Mouse (Mus musculus) MEL (cell line): ENCODE measurements around the gene Kcna2.

Experiments used
- CHD2 ChIP-seq: IDR thresholded peaks from 2 replicates; pipeline ENCODE4 v1.6.1; 2011; ENCODE audit warnings: low read length, improper control_type of control experiment
- CTCF ChIP-seq, 3 experiments: IDR thresholded peaks in 2 of 3; conservative IDR thresholded peaks in 1 of 3; 2 replicates each; pipeline ENCODE4 v1.5.1; 2011 to 2012; ENCODE audit warnings: low read length in 3 of 3, low read depth in 2 of 3, mild to moderate bottlenecking in 2 of 3, improper control_type of control experiment in 1 of 3, inconsistent platforms in 1 of 3, mixed read lengths in 1 of 3, moderate library complexity in 1 of 3; ENCODE audit not compliant: control insufficient read depth in 1 of 3, insufficient read depth in 1 of 3, poor library complexity in 1 of 3, severe bottlenecking in 1 of 3
- EP300 ChIP-seq, 2 experiments: IDR thresholded peaks; 2 replicates each; pipeline ENCODE4 v1.6.1; 2011; ENCODE audit warnings: improper control_type of control experiment in 2 of 2, low read length in 2 of 2, low read depth in 1 of 2, mild to moderate bottlenecking in 1 of 2
- GABPA ChIP-seq: IDR thresholded peaks from 2 replicates; pipeline ENCODE4 v1.6.1; 2012; ENCODE audit warnings: low read depth, mild to moderate bottlenecking, inconsistent platforms, low read length, improper control_type of control experiment, moderate library complexity
- GATA1 ChIP-seq: IDR thresholded peaks from 2 replicates; pipeline ENCODE4 v1.6.1; 2011; ENCODE audit warnings: low read depth, low read length, improper control_type of control experiment
- HCFC1 ChIP-seq: IDR thresholded peaks from 2 replicates; pipeline ENCODE4 v1.6.1; 2012; ENCODE audit warnings: low read depth, mild to moderate bottlenecking, inconsistent platforms, low read length, improper control_type of control experiment, moderate library complexity
- MAX ChIP-seq: IDR thresholded peaks from 2 replicates; pipeline ENCODE4 v1.6.1; 2011; ENCODE audit warnings: low read length, improper control_type of control experiment
- POLR2A ChIP-seq, 2 experiments: IDR thresholded peaks; 2 replicates each; pipeline ENCODE4 v1.6.1; 2011 to 2012; ENCODE audit warnings: low read length in 2 of 2, mild to moderate bottlenecking in 2 of 2, control low read depth in 1 of 2, improper control_type of control experiment in 1 of 2, low read depth in 1 of 2, moderate library complexity in 1 of 2; ENCODE audit not compliant: control insufficient read depth in 1 of 2, insufficient read depth in 1 of 2, poor library complexity in 1 of 2
- POLR2AphosphoS5 ChIP-seq: IDR thresholded peaks from 2 replicates; pipeline ENCODE4 v1.6.1; 2012; ENCODE audit warnings: low read depth, borderline replicate concordance, mild to moderate bottlenecking, inconsistent platforms, low read length, moderate library complexity, mixed read lengths
- TCF12 ChIP-seq: IDR thresholded peaks from 2 replicates; pipeline ENCODE4 v1.6.1; 2014; ENCODE audit warnings: low read depth, mild to moderate bottlenecking, inconsistent platforms, low read length, improper control_type of control experiment, moderate library complexity
- USF1 ChIP-seq: IDR thresholded peaks from 2 replicates; pipeline ENCODE4 v1.6.1; 2014; ENCODE audit warnings: low read depth, mild to moderate bottlenecking, inconsistent platforms, low read length, improper control_type of control experiment, moderate library complexity
- ZC3H11A ChIP-seq: IDR thresholded peaks from 2 replicates; pipeline ENCODE4 v1.6.1; 2012; ENCODE audit warnings: low read depth, mild to moderate bottlenecking, inconsistent platforms, low read length, improper control_type of control experiment
- ZNF384 ChIP-seq: IDR thresholded peaks from 2 replicates; pipeline ENCODE4 v1.6.1; 2012; ENCODE audit warnings: low read depth, mild to moderate bottlenecking, inconsistent platforms, low read length, improper control_type of control experiment

DNA sequence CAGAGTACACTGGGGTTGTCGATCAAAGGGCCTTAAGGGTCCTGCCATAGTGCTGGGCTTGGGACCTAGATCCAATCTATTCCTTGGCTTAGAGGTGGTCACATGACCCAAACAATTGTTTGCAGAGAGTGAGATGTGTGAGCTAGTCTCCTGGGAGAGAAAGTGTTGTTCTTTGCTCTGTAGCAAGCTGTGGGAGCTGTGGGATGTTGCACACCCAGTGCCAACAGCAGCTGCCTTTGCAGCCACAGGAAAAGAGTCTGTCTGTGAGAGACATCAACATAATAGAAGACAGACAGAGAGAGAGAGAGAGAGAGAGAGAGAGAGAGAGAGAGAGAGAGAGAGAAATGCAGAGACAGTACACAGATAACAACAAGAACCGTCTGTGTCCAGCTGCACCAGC, 28.3 kb downstream of the Kcna2 start:
- TF ChIP-seq EP300 (IDR thresholded peaks at IDR 0.05; ENCODE audit: low read depth in 1 of 2, low read length in 2 of 2) = no peak
- no peak for TF ChIP-seq CTCF (IDR thresholded peaks at IDR 0.05 in 2 of 3, conservative IDR thresholded peaks at IDR 0.05 in 1 of 3; ENCODE audit: control insufficient read depth in 1 of 3, insufficient read depth in 1 of 3, low read depth in 2 of 3, low read length in 3 of 3, poor library complexity in 1 of 3, severe bottlenecking in 1 of 3)
- TF ChIP-seq USF1 = no peak
- TF ChIP-seq POLR2A (IDR thresholded peaks at IDR 0.05; ENCODE audit: control insufficient read depth in 1 of 2, insufficient read depth in 1 of 2, low read depth in 1 of 2, low read length in 2 of 2, poor library complexity in 1 of 2) = no peak
- no peak for TF ChIP-seq HCFC1
- no peak for TF ChIP-seq POLR2AphosphoS5
- no peak for TF ChIP-seq CHD2
- TF ChIP-seq ZC3H11A = no peak
- no peak for TF ChIP-seq MAX
- no peak for TF ChIP-seq GABPA
- TF ChIP-seq GATA1 = no peak
- no peak for TF ChIP-seq ZNF384
- no peak for TF ChIP-seq TCF12
